Mouse (Mus musculus): Measurements from ENCODE around the gene Etv3. TPM values are rescaled to one million over a fixed set of nuclear protein-coding genes. Genes with fewer than 3 reads are reported as not detected.
"Not testable (repeated sequence)": the region's sequence is repeated elsewhere in the genome, so short reads cannot be mapped to it uniquely, and the experiment has no call there.

Gene Etv3
- total RNA-seq (2021) = 10 to 100 TPM; 17.7 to 18.3 TPM

DNA sequence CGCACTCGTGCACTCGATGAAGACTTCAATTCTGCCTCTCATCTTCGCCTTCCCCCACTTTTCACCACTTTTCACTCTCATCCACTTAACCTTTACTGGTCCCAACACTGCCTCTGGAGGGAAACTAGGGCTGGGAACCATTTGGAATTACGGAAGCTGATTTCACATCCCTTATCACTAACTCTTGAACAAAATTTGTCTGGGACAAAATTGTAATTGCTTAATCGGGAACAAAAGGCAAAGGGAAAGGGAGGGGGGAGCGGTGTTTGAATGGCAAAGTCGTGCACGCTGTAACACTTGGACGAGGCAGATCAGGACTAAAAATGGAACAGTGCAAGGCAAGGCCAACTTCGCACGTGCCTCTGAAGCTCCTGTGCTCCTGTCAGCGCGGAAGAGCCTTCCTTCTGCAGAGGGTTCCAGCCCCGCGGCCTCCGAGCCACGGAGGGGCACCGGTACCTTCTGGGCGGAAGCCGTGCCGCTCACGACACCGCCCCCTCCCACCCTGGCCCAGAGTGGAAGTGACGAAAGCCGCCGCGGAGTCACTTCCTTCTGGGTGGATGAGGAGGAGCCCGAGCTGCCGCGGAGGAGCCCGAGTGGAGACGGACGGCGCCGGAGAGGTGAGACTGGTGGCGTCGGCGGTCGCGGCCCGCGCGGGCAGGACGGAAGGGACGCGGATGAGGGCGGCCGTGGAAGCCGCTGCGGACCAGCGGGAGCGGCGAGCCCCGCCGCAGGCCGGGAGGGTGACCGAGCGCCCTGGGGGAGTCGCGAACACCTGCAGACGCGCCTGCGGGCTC, at the start of gene Etv3:
TSS of gene Etv3 (plus strand) at position 365 of the 794 bp plus-strand sequence.
- intact Hi-C loops (cut with DNase I) = loop anchor here (2.0 to 5.0 kb wide), 2 partner anchors 14 to 37 kb away; no protein-coding TSS in a partner anchor
- DNase-seq (ENCODE audit: low spot score) = peak; percentile 82

DNA sequence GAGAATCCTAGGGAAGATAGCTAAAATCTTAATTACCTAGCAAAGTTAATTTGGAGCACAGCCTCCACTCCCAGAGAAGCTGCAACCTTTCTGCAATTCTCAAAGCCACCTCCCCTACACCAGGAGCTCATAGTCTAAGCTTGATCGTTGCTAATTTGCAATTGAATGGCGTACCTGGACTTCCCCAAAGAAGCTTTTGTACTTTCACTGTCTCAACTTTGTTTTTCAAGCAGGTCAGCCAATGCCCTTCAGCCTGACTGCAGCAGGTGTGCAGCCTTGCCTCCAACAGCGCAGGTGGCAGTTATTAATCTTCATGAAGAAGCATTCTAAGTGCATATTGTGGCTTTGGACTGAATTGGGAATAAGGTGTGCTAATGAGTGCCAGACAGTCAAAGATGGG, 47.3 kb upstream of the Etv3 start:
- intact Hi-C loops (cut with DNase I); DNase-seq (ENCODE audit: low spot score): not testable (repeated sequence)

DNA sequence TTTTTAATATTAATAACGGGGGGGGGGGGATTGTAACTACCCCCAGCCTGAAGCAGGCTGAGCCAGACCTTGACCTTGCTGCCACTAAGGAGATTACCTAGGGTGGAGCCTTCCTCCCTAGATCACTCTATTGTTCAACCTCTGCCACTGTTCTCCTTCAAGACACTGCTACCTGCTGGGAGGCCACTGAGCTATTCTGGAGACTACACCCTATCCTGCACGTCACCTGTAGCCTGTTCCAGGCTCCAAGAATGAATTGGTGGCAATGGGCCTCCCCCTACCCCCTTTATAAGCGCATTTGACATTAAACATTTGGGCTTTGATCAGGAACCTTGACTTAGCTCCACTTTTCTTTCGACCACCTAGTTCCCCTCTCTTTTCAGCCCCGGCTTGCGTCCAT, 46.6 kb upstream of the Etv3 start:
- intact Hi-C loops (cut with DNase I) = not testable (repeated sequence)

DNA sequence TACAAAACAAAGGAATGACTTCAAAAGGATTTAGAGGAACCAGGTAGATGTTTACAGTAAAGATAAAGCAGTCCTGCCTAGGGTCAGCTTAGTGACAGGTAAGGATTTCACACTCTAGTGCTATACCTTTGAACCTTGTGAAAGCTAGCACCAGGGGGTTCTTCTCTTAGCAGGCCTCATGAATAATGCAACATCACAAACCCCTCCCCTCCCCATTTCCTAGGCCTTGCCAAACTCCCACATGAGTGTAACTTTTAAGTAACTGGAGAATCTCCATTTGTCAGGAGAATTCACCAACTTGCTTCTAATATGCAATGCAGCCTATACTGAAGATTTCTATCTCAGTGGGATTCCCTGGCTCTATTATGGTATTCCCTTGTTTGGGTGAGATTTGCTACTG, 46.0 kb upstream of the Etv3 start:
- intact Hi-C loops (cut with DNase I); DNase-seq (ENCODE audit: low spot score): not testable (repeated sequence)

More for the DNA sequence above, 46.6 kb upstream of the Etv3 start:
- not testable (repeated sequence) for DNase-seq (ENCODE audit: low spot score)

DNA sequence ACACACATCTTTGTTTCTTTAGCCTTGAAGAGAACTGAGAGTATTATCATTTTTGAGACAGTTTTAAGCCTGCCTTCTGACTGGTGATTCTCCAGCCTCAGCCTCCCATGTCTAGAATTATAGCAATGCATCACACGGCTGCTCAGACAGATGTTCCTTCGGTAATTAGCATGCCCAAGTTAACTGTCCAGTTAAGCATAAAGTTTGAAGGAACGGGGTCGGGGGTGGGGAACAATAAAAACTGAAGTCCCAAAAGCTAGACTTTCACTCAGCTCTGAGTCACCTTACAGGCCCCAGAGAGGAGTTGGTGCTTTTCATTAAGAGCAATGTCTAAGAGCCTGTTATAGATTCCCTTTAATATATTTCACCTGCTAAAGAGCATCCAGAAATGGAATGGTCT, 37.8 kb upstream of the Etv3 start:
- DNase-seq (ENCODE audit: low spot score) = no peak

GRCm38 (mm10) chr3:87487911-87488310, 37.3 kb upstream of the Etv3 start:
- DNase-seq (ENCODE audit: low spot score) = no peak
- intact Hi-C loops (cut with DNase I) = no loop called here

More for the DNA sequence above, 37.8 kb upstream of the Etv3 start:
- intact Hi-C loops (cut with DNase I) = no loop called here

DNA sequence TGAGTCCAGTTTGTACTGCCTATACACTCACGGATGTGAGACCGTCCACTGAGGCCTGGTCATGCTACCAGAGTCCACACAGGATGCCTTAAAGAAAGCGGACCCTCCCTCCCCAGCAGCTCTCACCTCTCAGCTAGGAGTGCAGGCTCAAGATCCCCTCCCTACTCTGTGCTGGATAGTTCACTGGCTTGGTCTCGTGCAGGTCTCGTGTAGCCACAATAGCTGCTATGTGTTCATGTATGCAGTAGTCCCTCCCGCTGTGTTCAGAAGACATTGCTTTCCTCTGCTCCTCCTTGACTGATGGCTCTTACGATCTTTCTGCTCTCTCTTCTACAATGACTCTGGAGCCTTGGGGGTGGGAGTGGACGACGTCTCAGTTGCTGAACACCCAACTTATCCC, 26.9 kb upstream of the Etv3 start:
- intact Hi-C loops (cut with DNase I) = loop anchor here (2.0 kb wide), 2 partner anchors 87 to 173 kb away; no protein-coding TSS in a partner anchor

DNA sequence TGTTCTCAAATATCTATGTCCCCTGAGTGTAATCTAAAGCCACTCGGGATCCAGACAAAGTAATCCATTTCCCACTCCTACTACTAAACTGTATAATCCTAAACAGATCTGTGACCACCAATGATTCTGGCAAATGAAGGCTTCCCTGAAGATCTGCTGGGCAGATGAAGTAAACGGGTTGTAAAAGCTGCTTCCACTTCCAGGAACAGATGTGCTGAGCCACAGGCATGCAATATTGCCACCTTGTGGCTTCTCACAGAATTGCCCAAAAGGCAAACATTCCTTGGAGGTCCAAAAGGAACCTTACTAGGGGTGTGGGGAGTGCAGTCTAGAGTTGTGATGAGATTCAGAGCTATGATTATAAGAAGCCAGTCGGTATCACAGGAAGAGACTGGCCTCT, 26.1 kb upstream of the Etv3 start:
- intact Hi-C loops (cut with DNase I) = loop anchor here (1.0 to 2.0 kb wide), 3 partner anchors 88 to 256 kb away; no protein-coding TSS in a partner anchor
- DNase-seq (ENCODE audit: low spot score) = no peak

More for the DNA sequence above, 26.9 kb upstream of the Etv3 start:
- DNase-seq (ENCODE audit: low spot score) = no peak

DNA sequence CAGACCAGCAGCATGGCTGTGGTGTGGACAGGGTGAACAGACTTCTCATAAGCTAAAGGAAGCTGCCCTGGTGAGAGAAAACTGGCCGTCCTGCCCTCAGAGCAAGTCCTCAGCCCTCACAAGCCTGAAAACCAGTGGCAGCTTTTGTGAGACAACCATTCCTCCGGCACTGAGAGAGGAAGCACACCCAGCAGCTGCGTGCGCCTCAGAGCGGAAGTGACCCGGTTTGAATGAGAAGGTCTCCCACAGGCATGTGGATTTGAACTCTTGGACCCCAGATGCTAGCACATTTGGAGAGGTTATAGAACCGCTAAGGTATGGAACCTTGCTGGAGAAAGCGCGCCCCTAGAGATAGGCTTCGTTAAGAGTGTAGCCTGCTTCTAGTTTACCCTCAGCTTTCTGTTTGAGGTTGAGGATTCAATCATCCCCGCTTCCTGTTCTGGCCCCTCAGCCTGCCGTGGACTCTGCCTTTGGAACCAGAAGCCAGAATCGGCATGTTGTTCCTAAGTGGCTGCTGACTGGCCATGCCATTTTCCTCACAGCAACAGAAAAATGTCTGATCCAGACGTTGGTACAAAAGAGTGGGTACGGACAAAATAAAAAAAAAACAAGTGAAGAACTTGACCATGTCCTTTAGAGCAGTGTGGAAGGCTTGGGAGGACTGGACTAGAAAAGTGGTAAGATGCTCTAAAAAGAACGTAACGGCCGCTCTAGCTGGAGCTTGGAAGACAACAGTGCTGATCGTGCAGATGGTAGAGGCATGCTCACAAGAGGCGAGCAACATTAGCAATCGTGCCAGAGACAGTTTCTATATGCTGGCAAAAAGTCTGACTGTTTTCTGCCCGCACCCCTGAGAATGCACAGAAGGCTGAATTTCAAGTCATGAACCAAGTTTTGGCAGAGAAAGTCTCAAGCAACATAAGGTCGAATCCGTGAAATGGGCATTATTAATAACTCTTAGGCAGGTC, 24.8 kb upstream of the Etv3 start:
- intact Hi-C loops (cut with DNase I) = loop anchor here (5.0 kb wide), 2 partner anchors 408 to 468 kb away; no protein-coding TSS in a partner anchor
- DNase-seq (ENCODE audit: low spot score) = no peak

- DNase-seq (ENCODE audit: low spot score) = no peak
- intact Hi-C loops (cut with DNase I) = loop anchor here (5.0 kb wide), 2 partner anchors 409 to 469 kb away; no protein-coding TSS in a partner anchor
Measured at GRCm38 (mm10) chr3:87501151-87501550, 24.1 kb upstream of the Etv3 start.

GRCm38 (mm10) chr3:87502771-87503170, 22.4 kb upstream of the Etv3 start:
- intact Hi-C loops (cut with DNase I) = loop anchor here (5.0 kb wide), 2 partner anchors 410 to 470 kb away; no protein-coding TSS in a partner anchor
- DNase-seq (ENCODE audit: low spot score) = no peak

DNA sequence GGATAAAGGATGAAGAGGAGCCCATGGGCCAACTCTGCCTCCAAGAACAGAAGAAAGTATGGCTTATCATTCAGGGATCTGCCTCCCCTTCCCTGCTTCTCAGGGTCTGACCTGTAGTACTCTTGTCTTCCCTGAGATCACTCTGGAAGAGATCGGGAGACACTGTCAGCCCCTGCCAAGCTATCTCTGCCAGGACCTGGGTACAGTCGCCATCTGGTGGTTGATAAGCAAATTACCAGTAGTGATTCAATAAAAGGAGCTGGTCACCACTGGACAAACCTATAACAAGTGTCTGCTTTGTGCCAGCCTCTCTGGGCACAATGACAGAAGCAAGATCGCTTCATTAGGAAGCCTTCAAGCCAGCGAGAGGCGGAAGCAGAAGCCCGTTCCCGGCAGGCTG, 20.9 kb upstream of the Etv3 start:
- DNase-seq (ENCODE audit: low spot score) = no peak
- intact Hi-C loops (cut with DNase I) = loop anchor here (1.0 to 5.0 kb wide), 4 partner anchors 182 to 472 kb away; no protein-coding TSS in a partner anchor

- DNase-seq (ENCODE audit: low spot score) = no peak
- intact Hi-C loops (cut with DNase I) = loop anchor here (1.0 to 5.0 kb wide), 4 partner anchors 182 to 473 kb away; no protein-coding TSS in a partner anchor
Measured at GRCm38 (mm10) chr3:87504749-87505425, 20.3 kb upstream of the Etv3 start.

DNA sequence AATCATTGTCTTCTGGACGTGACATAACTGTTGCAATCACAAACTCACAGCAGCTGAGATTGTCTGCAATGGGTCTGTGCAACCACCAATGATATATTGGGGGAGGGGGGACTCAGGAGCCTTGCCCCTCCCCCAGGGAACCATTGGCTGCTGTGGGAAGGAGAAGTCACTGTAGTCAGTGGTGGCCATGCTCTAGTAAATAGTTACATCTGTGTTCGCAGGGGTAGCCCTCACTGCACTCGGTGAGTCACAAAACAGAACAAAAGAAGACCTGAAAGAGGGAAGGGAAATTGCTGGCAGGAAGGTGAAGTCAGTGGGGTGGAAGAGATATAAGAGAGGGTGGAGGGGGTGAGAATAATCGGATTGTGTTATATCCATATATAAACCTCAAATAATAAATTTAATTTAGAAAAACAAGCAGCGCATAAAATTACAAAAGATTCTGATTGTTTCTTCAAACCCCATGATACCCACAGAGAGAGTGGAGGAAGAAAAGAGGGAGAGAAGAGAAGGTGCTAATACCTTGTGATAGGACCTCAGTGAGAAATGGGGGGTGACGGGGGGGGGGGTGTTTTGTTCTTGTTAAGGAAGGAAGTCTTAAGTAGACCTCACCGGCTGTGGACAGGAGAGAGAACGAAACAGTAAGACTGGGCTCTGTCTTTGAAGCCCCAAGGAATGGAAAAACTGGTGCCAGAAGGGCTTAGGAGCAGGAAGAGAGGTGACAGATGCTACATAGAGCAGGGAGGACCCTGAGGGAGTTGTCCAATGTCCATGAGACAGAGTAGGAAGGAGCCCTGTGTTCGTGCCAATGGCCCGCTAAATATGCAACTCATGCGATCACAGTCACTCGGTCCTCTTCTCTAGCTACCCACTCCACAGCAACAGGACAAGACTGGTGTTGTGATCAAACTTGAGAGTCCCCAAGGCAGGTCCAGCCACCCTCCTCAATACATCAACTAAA, 18.5 kb upstream of the Etv3 start:
- no peak for DNase-seq (ENCODE audit: low spot score)
- intact Hi-C loops (cut with DNase I) = no loop called here

GRCm38 (mm10) chr3:87508205-87508901, 16.9 kb upstream of the Etv3 start:
- peak; percentile 45 for DNase-seq (ENCODE audit: low spot score)
- intact Hi-C loops (cut with DNase I) = loop anchor here (1.0 kb wide), 1 partner anchor 54 kb away; no protein-coding TSS in a partner anchor

GRCm38 (mm10) chr3:87509061-87509460, 16.1 kb upstream of the Etv3 start:
- intact Hi-C loops (cut with DNase I) = no loop called here
- peak; percentile 68 for DNase-seq (ENCODE audit: low spot score)

DNA sequence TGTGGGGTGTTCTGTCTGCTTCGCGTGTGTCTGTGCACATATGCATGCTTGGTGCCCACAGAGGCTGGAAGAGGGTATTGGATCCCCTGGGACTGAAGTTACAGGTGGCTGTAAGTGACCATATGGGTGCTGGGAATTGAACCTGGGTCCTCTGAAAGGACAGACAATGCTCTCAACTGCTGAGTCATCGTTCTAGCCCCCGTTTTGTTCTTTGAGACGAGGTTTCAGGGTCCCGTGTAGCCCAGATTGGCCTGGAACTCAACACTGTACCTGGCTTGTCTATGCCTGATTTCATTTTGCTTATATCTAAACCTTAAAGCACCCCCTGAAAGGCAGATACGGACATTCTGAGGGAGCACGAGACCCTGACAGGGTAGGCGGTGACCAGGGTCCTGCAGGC, 14.4 kb upstream of the Etv3 start:
- intact Hi-C loops (cut with DNase I) = loop anchor here (2.0 kb wide), 1 partner anchor 14 kb away; the partner anchor contains the start of gene Etv3
- DNase-seq (ENCODE audit: low spot score) = no peak
